Mouse (Mus musculus): ENCODE data around the gene Mark1. TPM values are rescaled to one million over a fixed set of nuclear protein-coding genes. Genes with fewer than 3 reads are reported as not detected.

The Mark1 gene
- total RNA-seq, 2 experiments from 2014 or later, result not detected

DNA sequence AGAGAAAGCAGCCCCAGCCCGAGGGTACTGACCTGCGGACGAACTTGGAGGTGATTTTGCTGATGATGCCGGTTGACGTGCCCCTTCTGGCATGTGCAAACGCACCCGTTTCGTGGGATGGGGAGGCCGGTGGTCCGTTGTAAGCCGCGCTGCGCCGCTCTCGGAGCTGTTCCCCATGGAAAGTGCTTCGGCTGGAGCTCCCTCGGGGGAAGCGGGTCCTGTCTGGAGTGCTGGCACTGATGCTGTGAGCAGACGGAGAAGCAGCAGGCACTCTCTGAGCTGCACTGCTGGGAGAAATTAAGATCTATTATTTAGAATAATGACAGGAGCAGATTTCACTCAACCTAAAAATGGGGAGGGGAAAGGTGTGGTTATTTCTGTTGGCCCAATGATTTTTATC, 94.0 kb downstream of the Mark1 start:
- no peak for ATAC-seq (replicated peaks; ENCODE audit: low FRiP score, poor library complexity, severe bottlenecking)

DNA sequence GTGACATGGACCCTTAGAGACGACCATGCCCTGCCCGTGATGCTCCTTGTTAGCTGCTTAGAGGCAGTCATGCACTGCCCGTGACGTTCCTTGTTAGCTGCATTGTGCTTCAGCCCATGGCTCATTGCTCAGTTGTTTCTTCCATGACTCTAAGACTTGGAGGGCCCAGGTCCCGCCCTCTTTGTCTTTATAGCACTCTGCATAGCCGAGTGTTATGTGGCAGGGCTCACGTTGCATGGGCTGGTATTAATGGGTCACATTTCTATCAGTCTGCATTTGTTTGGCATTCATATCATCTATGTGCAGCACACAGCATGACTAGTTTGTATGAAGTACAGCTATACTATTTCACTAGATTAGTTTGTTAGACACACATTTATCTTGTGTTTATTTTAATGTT, 95.7 kb downstream of the Mark1 start:
- no peak for ATAC-seq (replicated peaks; ENCODE audit: low FRiP score, poor library complexity, severe bottlenecking)

DNA sequence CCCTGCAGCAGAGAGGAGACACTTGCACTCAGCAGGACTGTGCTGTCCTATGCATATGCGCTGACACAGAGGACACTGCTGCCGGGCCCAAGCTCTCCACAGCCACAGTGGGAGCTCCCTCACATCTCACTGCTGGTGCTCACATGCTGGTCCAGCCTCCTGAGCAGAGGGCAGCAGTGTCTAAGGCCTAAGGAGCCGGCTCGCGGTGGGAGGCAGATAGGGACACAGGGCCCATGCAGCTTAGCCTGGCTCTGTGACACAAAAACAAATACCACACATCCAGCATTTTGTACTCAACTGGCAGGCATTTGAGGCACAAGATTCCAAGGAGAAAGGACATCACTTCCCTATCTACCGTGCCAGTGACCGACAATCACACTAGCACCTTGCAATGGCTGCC, 96.5 kb downstream of the Mark1 start:
- no peak for ATAC-seq (replicated peaks; ENCODE audit: low FRiP score, poor library complexity, severe bottlenecking)

DNA sequence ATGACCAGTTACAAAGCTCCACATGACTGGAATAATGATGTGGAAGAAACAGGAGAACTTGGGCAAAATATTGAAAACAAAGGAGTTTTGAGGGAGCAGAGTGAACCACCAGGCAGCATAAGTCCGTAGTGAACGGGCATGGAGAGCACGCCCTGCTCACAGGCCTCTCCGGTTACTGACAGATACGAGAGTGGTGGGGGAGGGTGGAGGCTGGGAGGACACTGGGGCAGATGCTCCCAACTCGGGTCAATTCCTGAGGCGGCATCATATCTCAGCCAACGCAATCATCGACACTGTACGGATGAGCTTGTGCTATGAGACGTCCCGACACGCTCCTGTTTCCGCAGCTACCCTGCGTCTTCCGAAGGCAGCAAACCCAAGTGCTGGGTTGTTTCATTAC, 102.0 kb downstream of the Mark1 start:
- no peak for ATAC-seq (replicated peaks; ENCODE audit: low FRiP score, poor library complexity, severe bottlenecking)

DNA sequence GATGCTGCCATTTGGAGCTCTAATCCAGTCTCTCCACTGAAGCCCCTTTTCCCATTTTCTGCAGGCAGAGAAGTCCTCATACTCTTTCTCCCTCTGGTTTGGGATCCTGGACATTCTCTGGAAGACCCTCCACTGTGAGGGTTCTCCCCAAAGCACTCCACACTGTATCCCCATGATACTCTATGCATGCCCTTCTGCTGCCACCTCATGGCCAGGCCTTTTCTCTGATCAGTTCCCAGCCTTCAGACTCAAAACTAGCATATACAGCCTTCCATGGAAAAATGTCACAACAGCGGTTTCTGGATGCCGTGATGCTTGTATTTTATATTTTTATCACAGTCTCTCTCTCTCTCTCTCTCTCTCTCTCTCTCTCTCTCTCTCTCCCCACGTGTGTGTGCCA, 107.4 kb downstream of the Mark1 start:
- no peak for ATAC-seq (replicated peaks; ENCODE audit: low FRiP score, poor library complexity, severe bottlenecking)

DNA sequence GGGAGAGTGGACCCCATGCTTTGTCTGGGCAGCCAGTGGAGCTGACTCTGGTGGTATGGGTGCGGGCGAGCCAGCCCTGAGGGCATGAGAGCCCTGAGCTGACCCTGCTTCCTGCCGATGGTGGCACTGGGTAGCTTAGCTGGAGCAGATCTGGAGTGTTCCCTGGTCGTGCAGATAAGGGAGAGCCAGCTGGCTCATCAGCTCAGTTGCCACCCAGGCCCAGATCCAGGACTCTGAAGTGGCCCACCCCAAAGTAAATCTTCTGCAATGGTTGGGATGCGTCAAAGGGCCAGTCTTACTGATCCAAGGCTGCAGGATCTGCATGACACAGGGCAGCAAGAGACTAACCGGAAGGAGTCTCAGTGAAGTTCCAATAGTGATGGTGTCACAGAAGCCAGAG, 109.9 kb downstream of the Mark1 start:
- ATAC-seq (replicated peaks; ENCODE audit: low FRiP score, poor library complexity, severe bottlenecking), result no peak

DNA sequence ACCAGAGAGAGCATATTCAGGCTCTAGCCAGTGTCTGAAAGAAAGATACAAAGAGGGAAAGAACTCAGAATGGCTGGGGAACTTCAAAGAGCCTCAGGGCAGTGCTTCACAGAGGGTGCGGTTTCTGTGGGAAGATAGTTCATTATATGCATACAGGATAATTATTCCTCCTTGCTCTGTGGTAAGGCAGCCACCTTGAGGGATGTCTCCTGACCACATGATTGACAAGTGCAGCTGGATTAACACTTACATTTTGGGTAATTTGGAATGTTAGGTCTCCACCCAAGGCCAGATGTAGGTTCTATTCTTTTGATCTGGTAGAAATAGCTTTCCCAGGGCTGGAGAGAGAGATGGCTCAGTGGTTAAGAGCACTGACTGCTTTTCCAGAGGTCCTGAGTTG, 113.2 kb downstream of the Mark1 start:
- ATAC-seq (replicated peaks; ENCODE audit: low FRiP score, poor library complexity, severe bottlenecking), result no peak

DNA sequence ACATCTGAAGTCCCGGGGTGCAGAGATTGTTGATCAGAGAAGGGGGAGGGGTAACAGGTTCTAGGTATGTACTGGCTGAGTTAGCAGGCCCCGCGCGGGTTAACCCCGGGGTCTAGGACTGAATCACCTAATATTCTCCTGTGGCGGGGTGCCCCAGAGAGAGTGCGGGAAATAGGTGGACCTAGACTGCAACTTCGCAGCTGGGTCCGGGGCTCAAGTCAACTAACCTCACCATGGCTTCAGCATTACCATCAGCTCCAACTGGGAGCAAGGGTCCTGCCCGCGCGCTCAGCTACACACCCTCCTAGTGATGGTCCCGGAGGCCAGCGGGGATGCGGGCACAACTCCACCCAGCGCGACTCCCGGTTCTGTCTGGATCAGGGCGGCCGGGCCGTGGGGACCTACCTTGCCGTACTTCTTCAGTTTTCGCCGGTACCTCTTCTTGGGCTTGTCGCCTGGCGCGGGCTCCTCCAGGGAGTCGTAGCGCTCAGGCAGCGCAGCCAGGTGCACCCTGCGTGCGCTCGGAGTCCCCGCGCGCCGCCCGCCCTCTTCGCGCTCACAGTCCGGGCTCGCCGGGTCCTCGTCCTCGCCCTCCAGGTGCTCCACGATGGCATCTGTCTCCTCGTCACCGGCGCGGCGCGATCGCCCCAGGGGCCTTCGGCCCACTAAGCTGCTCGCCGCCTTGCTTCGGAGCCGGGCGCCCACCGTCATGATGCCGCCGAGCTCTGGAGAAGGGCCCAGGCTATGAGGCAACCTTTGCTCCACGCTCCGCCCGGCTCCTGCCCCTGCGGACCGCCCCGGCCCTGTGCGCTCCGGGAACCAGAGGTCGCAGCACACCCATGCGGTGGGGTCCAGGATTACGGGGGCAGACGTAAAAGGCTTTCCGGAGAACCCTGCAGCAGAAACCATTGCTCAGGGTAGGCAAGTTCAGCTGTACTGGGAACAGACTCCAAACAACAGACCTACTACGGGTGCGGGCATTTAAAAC, 116.8 kb downstream of the Mark1 start, which contains the start of gene C130074G19Rik:
TSS of gene C130074G19Rik (minus strand) at position 938 of the 988 bp plus-strand sequence.
- ATAC-seq (replicated peaks; ENCODE audit: low FRiP score, poor library complexity, severe bottlenecking), result no peak

DNA sequence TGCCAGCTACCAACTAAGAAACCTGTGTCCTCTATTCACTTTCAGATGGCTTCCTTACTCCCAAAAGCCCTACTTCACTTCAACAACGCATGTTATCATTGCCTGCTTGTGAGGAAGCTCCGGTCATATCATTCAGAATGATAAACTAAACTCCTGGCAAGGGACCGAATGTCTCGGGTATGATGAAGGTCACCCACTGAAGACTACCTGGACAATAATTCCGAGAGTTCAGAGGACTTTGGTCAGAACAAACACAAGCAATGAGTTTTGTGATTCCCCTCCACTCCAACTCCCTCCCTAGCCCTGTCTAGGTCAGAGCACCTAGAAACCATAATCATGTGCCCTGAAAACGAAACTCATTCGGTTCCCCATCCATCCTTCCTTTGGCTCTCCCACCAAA, 117.5 kb downstream of the Mark1 start:
- no peak for ATAC-seq (replicated peaks; ENCODE audit: low FRiP score, poor library complexity, severe bottlenecking)

DNA sequence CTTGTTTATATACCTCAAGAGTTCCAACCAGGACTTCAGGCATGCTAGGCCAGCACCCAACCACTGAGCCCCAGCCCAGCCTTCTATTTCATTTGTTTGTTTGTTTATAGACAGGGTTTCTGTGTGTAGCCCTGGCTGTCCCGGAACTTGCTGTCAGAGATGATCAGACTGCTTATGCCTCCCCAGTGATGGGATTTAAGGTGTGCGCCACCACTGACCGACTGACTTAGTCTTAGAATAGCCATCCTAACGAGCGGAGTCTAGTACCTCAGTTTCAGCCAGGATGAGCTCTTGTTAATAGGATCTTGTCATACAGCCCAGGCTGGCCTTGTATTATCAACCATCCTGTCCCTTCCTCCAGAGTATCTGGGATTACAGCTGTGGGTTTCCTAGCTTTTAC, 118.2 kb downstream of the Mark1 start:
- no peak for ATAC-seq (replicated peaks; ENCODE audit: low FRiP score, poor library complexity, severe bottlenecking)

DNA sequence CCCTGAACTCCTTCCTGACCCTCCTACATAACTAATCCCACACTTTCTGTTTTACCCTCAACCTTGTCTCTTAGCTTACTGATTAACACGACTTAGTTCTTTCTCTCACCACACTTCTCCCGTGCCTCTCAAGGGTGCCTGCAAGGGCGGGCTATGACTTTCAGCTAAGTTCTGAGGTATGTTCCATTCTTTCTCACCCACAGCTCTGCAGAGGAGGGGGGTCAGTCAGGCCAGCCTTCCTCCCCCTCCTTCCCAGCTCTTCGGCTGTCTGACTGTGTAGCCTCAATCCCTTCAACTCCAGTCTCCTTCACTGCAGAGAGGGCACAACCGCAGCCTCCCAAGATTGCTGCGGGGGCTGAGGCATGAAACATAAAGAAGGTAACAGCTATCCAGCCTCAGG, 120.5 kb downstream of the Mark1 start:
- no peak for ATAC-seq (replicated peaks; ENCODE audit: low FRiP score, poor library complexity, severe bottlenecking)

DNA sequence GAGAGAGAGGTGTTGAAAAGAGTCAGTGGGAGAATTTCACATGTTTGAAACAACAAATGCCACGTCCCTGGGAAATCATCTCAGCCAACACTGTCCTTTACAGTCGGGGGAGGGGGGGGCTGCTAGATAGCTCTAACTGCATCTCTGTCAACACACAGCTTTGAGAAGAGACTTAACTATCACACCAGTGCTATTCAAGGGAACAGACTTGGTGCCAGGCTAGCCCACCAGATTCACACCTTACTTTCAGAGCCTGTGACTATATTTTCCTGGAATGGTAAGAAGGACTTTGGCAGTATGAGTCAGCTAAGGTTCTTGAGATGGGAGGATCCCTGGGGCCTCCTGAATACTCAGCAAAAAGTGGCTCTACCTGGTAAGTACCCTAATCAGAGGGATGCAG, 122.1 kb downstream of the Mark1 start:
- ATAC-seq (replicated peaks; ENCODE audit: low FRiP score, poor library complexity, severe bottlenecking), result no peak

DNA sequence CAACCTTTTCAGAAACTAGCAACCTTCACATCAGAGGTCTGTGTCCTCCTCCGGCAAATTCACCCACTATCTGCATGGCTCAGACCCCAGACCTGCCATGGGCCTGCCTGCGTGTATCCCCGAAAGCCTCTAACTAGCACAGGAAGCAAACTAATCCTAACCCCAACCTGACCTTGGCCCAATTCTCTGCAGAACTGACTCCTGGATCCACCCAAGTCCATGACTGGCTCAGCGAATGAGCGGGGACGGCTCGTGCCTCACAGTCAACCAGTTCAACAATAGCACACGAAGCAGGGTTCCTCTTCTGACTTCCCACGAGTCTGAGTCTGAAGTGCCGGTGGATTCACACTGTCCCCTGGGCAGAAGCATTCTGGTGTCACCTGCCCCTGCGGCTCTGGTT, 125.5 kb downstream of the Mark1 start:
- no peak for ATAC-seq (replicated peaks; ENCODE audit: low FRiP score, poor library complexity, severe bottlenecking)

DNA sequence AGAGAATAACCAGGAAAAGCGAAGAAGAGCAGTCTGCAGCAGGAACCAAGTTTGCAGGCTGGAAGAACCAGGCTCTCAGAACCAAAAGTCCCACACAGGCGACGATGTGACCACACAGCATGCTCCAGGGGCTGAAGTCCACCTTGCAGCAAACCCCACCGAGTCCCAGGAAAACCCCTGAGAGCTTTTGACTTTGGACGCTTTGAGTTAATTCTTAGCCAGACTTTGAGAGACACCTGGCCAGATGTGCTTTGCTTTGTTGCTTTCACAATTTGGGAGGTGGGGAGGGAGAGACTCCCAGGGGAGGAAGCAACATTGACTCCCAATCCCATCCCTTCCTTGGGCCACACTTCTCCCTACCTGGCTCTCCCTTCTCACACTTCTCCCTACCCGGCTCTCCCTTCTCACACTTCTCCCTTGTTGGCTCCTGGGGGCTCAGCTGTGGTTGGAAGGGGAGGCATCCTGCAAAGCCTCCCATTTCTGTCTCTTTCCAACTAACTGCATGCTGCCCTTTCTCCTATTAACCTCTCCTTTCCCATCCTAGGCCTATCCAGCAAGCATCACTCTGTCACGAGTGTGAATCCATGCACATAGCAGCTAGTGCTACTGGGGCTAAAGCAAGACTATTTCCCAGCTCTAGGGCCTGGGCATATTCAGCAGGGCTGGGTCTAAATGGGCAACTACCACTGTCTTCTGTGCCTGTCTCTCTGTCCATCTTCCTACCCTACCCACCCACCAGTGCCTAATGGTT, 127.1 kb downstream of the Mark1 start:
- no peak for ATAC-seq (replicated peaks; ENCODE audit: low FRiP score, poor library complexity, severe bottlenecking)

DNA sequence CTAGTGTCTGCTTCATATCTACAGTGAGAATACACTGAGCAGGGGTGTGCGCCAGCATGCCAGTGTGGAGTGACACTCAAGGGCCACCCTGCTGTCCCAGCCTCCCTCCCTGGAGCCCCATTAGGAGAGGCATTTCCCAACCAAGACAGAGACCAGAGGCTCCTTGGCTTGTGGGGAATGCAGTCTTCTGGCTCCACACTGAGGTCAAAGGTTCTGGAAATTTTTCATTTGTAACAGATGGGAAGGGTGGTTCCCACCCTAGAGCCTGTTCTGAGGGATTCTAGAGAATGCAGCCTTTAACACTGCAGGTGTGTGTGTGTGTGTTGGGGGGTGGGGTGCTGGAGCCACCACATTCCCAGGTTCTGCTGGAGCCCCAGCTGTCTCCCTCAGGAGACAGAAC, 127.9 kb downstream of the Mark1 start:
- no peak for ATAC-seq (replicated peaks; ENCODE audit: low FRiP score, poor library complexity, severe bottlenecking)

DNA sequence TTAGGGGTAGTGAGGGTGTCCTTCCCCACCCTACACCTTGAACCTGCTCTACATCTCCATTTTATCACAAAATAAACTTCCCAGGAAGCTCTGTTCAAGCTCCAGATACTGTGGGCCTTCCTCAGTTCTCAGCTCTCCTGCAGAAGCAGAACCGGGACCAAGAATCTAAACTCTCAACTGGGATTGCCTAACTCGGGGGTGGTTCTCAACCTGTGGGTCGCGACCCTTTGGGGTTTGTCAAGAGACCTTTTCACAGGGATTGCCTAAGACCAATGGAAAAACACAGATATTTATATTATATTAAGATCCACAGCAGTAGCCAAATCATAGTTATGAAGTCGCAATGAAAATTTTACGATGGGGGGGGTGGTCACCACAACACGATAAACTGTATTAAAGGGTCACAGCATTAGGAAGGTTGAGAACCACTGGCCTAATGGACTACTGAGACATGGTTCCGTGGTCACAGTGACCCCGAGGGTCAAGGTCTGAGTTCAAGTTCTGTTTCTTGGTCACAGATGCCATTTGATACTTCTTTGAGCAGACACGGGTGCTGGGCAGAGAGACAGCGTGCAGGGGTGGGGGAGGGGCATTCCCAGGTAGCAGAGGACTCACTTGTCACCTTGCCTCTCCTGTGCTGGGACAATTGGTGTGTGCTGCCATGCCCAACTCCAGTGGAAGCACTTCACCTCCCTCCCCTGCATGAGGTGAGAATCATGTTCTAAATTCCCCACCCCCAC, 128.6 kb downstream of the Mark1 start:
- ATAC-seq (replicated peaks; ENCODE audit: low FRiP score, poor library complexity, severe bottlenecking), result no peak

DNA sequence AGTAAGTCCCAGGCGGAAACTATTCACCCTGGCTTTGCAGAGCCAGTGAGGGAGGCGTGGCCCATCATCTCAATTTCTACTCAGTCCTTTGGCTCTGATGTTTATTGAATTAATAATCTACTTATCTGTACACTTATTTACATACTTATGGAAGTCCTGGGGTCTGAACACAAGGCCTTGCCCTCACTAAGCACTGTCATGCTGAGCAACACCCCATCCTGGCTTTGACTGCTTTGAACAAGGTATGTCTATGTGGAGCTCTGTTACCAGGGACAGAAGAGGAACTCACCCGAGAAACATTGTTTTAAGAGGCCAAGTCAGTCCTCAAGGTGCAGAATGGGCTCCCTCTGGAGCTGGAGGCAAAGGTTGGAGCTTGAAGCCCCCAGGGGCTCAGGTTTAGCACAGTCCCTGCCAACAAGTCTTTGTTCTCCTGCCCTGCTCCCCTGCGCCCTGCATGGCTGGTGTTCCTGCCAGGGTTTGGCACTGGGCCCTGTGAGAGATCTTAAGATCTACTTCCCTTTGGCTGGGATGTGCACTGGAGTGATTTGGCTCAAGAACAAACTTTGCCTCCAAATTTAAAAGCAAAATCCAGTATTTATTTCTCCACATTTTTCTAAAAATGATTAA, 129.3 kb downstream of the Mark1 start:
- no peak for ATAC-seq (replicated peaks; ENCODE audit: low FRiP score, poor library complexity, severe bottlenecking)

DNA sequence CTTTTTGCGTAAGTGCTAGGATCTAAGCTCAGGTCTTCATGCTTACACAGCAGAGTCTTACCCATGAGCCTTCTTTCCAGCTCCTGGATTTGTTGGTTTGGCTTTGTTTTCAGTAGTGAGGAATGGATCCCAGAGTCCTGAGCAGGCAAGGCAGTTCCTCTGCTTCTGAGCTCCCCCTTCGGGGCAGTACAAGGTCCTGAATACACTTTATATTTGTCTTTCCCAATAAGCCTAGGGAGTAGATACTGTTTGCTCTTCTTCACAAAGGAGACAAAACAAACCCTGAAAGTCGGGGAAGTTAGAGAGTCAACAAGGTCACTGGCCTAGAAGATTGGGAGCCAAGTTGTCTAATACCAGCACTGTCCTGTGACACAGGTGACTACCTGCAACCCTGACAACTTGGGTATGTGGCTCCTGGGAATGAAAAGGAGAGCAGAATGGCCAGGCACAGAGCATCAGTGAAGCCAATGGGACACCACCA, 131.7 kb downstream of the Mark1 start:
- no peak for ATAC-seq (replicated peaks; ENCODE audit: low FRiP score, poor library complexity, severe bottlenecking)

DNA sequence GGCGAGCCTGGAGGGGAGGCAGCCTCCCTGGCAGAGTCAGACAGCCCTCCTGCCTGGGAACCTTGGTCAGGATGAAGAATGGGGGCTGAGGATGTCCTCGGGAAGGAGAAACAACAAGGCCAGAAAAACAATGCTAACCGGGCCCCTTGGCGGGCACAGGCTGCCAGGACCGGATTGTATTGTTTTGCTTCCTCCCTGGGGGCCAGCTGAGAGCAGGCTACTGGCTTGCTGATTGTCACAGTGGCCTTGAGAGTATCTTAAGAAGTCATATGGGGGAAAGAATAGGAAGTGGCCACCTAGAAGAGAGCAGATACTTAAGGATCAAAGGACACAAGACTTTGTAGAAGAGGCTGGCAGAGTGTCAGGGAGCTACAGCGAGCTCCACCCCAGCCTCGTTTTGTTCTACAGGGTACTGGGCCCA, 135.0 kb downstream of the Mark1 start:
- no peak for ATAC-seq (replicated peaks; ENCODE audit: low FRiP score, poor library complexity, severe bottlenecking)

DNA sequence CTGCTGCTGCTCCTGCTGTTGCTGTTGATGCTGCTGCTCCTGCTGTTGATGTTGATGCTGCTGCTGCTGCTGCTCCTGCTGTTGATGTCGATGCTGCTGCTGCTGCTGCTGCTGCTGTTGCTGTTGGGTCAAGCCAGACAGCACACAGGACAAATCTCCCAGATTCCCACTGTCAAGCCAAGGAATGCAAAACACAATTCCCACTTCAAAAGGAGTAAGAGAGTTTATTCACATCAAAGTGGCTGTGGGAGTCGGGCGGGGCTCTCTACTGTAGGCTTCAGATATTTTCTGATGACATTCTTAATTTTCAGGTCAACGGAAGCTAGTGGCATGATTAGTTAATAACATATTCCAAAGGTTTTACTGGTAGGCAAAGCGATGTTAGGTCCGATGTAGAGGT, 136.7 kb downstream of the Mark1 start:
- ATAC-seq (replicated peaks; ENCODE audit: low FRiP score, poor library complexity, severe bottlenecking), result no peak
